Mouse (Mus musculus): ENCODE measurements around the gene Ddx25.

GRCm38 (mm10) chr9:35518169-35518568 lies 40.2 kb downstream of the Ddx25 start, which contains the start of gene Gm1113:
- TF ChIP-seq POLR2A (IDR thresholded peaks at IDR 0.05; ENCODE audit: low read depth, low read length), result no peak
- no peak for TF ChIP-seq POLR2AphosphoS2 (IDR thresholded peaks at IDR 0.05; ENCODE audit: low read depth, low read length)
- TF ChIP-seq CTCF (conservative IDR thresholded peaks at IDR 0.05 in 1 of 2, IDR thresholded peaks at IDR 0.05 in 1 of 2; ENCODE audit: low read depth in 2 of 2, low read length in 2 of 2), result no peak
- TF ChIP-seq MAZ (IDR thresholded peaks at IDR 0.05; ENCODE audit: low read depth, low read length), result no peak
- no peak for TF ChIP-seq NELFE (IDR thresholded peaks at IDR 0.05; ENCODE audit: low read depth, low read length)
- no peak for TF ChIP-seq MYC (IDR thresholded peaks at IDR 0.05; ENCODE audit: low read depth, low read length)
